Mouse (Mus musculus): ENCODE data around the gene Pou4f2.

Gene Pou4f2

DNA sequence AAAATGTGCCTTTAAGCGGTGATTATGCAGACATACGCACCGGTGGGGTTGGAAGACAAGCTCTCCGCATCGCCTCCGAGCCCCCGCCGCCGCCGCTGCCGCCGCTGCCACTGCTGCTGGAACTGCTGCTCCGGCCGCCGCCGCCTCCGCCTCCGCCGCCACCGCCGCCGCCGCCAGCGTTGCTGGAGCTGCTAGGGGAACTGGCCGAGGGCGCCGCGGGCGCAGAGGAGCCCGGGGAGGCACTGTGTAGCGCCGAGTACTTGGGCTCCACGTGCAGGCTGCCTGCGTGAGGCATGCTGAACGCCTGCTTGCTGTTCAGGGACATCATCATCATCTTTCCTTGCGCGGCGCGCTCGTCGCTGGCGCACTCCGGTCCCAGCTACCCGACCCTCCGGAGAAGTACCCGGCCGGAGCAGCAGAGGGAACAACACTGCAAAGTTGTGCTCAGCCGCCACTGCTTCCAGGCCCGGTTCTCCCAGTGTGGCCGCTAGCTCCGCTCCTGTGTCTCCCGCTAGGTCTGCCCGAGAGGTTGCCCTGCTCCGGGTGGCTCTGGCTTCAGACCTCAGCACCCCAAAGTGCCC lies at the start of gene Pou4f2:
TSS of gene Pou4f2 (minus strand) at position 575 of the 581 bp plus-strand sequence.
- no peak for DNase-seq (ENCODE audit: low read depth, low spot score)

DNA sequence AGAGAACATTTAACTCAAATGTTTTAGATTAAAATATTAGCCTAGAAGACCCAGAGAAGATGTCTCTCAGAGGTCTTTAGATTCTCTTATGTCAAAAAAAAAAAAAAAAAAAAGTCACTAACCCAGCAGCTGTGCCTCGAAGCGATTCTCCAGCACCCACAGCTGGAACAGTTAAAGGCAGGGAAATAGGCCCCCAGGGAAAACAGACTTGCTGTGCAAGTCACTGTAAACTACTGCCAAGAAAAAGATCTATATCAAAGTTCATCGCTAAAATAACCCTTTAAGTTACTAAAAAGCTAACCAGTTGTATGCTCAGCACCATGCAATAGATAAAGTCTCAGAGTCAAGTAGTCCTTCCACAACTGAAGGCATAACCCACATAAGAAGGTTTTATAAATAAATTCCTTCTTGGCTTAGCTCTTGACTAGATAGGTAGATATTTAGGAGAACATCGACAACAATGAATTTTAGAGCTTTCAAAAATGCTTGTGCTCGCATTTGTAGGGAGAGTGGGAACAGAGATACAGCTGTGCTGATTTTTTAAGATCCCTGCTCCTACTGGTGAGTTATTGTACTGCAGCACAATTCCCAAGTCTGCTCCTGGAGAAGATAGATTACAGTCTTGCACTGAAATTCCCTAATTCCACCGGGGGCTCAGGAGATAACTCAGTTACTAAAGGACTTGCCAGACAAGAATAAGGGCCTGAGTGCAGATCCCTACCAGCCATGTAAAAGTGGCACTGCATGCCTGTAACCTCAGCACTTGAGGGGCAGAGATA lies 40.8 kb upstream of the Pou4f2 start:
- no peak for DNase-seq (ENCODE audit: low read depth, low spot score)

DNA sequence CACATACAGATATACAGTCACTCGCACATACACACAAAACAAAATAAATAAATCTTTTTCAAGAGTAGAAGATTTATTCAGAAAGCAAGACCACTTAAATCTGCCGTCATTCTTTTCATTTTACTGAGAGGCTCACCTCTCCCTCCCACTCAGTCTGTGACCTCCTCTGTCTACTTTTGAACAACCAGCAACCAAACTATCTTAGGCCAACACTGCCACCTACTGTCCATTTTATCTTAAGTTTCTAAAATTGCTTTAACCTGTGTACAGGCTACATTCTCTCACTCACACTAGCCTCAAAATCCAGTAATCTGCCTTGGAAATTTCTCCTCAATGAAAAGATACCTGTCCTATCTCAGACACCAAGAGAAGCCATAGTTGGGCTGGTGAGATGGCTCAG lies 31.4 kb upstream of the Pou4f2 start:
- no peak for DNase-seq (ENCODE audit: low read depth, low spot score)

DNA sequence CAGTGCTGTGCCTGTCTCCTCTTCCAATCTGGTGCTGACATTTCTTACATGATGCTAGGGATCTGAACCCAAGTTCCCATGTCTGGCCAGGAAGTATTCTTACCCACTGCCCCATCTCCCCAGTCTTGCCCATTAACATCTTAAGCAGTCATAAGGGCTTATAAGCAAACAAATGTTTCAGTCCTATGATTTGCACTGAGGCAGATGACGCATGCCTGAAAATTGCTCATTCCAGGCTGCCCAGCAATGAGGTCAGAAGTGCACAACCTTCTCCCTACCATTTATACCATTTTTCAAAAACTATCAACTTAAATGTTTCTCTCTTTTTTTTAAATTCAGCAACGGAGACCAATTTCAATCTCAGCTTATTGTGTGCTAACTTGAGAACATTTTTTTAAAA lies 27.5 kb upstream of the Pou4f2 start:
- no peak for DNase-seq (ENCODE audit: low read depth, low spot score)

DNA sequence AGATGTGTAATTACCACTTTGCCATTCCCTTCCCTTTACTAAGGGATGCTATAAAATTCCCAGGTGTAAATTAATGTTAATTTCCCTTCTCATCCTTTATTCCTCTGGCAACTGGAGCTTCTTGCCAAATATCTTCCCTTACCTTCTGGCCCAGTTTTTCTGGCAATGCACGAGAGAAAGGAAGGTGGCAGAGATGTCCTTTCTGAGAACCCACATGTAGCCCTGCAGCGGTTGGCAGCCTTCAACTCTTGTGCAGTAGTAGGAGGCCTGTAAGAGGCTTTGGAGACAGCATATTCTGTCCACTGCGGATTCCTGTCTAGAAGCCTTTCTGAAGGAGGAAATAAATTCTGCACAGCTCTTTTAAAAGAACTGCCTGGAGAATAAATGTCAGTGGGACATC lies 20.0 kb upstream of the Pou4f2 start:
- DNase-seq (ENCODE audit: low read depth, low spot score), result no peak

DNA sequence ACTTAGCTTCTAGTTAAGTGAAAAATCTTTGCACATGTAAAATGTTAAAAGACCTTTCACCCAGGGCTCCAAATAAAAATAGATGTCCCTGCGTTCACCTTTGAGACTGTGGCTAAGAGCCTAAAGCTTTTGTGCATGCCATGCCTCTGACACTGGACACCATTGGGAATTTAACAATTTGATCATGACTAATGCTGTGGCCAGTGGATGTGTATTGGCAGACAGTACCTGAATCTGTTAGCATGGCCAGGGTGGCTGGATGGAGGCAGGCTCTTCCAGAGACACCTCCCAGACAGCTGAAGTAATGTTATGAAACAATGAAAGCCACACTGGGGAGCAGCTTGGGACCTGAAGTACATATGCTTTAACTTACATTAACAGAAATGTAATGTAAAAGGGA lies 6.3 kb upstream of the Pou4f2 start:
- DNase-seq (ENCODE audit: low read depth, low spot score), result no peak

DNA sequence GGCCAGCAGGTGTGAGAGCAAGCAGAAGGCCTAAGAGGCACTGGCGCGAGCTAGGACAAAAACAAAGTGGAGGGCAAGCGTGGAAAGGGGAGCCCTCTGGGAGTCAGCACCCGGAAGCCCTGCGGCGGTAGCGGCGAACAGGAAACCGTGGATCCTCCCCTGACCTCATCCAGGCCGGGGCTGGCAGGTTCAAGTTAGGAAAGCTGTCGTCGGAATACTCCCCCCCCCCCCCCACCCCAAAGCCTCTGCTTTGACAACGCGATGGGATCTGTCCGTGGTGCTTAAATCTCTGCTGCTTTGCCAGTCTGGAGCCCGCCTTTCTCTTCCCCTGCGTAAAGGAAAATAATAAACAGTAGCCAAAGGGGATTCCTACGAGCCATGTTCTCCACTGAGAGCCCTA lies 1.7 kb upstream of the Pou4f2 start:
- DNase-seq (ENCODE audit: low read depth, low spot score), result no peak

DNA sequence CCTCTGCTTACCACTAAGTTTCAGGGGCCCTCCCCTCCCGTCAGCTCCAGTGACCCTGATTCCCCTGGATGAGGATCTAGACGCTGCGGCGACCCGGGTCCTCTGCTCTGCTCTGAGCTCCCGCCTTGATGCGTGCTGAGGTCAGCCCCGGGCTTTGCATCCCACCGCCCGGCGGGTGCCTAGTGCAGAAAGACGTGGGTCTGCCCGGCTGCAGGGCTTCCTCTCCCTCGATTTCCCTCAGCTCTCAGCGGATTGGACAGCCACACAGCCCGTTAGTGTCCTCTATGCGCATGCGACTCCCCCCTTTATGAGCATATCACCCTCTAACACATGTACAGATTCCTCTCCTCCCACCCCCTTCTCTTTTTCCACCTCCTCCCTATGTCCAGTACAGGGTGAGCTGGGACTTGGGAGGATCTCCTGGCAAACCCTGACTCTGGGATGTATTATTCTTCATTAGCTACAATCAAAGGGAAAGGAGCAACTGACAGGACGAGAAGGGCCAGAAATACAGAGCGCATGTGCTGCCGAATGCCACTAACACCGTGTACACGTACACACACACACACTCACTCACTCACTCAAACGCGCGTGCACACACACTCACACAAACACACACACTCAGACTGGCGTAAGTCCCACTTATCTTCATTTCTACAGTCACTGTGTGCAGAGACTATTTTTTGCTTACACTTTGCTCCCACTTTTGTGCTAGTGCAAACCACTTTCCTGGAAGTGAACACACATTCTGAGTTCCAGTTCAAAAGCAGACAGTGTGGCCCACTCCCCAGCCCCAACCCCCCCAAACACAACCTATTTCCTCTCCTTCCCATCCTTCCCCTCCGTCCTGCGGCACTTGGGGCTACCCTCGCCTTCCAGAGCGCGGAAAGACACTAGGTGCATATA lies 948 bp upstream of the Pou4f2 start:
- no peak for DNase-seq (ENCODE audit: low read depth, low spot score)

DNA sequence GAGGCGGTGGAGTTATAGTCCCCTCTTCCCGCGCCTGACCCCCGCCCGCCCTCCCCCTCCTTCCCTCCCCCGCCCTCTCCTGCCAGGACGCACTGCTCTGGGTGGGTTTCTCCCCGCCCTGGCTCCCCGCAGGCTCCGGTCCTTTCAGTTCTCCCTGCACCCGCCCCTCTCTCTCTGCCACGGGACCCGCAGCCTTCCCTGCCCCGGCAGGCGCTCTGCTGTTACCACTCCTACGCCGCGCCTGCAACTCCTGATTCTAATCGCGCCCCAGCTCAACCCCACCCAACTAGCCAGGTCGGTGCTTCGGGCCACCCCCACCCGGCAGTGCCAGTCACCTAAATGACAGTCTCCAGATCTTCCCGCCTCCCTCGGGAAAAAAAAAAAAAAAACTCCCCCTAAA lies 216 bp upstream of the Pou4f2 start:
- no peak for DNase-seq (ENCODE audit: low read depth, low spot score)

DNA sequence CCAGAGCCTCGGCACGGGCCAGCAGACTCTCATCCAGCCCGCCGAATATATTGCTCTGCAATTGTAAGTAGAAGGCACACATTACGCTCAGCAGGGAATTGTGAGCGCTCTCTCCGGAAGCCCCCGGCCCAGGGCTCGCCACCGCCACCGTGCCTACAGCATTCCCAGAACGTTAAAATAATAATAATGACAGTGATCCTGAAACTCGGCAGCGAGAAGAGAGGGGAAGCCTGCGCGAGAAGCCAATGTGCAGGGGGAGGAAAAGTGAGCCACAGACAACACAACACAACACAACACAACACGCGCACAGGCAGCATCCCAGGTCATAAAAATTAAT lies 853 bp downstream of the Pou4f2 start:
- DNase-seq (ENCODE audit: low read depth, low spot score), result no peak

DNA sequence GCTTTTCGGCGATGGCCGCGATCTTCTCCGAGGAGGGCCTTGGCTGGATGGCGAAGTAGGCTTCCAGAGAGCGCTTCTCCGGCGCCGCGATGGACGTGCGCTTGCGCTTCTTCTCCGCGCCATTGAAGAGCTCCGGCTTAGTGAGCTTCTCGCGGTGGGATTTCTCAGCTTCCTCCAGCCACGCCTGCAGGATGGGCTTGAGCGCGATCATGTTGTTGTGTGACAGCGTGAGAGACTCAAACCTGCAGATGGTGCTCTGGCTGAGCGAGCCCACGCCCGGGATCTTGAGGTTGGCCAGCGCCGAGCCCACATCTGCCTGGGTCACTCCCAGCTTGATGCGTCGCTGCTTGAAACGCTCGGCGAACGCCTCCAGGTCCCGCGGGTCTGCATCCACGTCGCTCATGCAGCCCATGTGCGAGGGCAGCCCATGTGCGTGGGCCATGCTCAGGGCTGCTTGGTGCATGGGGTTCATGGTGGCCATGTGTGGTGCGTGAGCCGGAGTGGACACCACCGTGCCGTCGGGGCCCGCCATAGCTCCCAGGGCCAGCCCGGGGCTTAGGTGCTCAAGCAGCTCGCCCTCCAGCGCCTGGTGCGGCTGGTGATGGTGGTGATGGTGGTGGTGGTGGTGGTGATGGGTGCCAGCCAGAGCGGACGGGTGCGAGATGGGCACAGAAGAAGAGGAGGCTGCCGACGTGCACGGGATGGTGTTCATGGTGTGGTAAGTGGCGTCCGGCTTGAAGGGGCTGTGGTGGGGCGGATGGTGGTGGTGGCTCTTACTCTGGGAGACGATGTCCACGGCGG lies 1.4 kb downstream of the Pou4f2 start:
- DNase-seq (ENCODE audit: low read depth, low spot score), result no peak

DNA sequence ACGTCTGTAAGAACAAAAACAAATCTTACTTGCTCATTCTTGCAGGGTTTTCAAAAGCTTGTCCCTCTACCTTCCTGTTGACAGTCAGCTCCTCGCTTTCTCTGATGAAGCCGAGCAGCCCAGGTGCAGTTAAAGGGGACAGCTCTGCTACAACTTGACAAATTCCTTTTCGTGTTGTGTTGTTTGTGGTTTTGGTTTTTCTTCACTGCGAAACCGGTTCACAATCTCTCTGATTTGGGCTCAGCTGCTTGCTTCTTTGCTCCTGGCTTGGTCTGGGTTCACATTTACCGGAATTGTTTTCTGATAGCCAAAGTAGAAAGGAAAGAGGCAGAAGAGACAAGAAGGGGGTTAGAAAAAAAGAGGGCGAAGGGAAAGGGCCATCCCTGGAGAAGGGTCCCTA lies 2.1 kb downstream of the Pou4f2 start:
- DNase-seq (ENCODE audit: low read depth, low spot score), result no peak

DNA sequence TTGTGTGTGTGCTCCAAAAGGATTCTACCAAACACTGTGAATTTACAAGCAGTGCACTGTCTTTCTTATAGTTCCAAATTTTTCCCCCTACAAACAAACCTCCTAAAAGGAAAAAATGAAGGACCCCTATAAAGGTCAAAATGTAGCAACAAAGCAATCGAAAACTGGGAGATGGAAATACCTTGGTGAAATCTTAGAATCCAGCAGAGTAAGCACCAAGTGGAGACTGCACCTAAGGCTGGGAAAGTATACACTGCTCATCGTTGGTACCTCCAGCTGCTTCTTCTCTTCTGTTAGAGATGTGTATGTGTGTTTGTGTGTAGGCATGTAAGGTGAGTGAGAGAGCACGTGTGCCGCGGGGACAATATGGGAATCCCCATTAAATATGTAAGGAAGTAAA lies 3.1 kb downstream of the Pou4f2 start:
- DNase-seq (ENCODE audit: low read depth, low spot score), result no peak

DNA sequence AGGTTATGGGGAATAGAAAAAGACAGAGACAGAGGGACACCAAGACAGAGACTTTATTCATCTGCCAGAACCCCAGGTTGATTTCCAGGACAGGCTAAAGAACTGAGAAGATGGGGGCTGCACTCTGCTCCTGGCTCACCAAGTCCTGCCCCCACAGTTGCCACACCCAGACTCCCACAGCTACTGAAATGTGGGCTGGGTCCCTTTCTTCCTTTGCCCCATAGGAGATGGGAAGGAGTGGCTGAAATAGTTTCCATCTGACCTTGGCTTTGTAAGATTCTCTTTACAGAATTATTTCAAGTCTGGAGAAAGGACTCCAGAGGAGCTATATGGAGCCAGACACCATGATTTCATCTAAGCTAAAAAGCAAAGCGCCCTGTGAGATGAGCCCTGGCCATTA lies 4.0 kb downstream of the Pou4f2 start:
- DNase-seq (ENCODE audit: low read depth, low spot score), result no peak

DNA sequence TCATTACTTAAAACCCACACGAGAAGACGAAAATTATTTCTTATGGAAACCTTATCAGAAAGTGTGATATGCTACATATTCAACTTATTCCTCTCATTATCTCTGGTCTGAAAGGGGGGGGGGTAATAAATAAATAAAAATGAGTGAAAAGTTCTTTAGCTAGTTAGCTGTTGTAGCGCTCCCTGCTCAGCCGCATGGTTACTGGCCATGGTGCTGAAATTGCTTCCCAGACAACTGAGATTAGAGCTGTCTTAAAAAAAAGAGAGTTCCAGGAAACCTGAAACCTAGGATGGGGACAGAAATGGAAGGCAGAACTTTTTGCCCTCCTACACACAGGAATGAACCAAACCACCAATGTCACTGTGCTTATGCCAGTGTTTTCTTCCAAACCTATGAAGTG lies 5.1 kb downstream of the Pou4f2 start:
- no peak for DNase-seq (ENCODE audit: low read depth, low spot score)

DNA sequence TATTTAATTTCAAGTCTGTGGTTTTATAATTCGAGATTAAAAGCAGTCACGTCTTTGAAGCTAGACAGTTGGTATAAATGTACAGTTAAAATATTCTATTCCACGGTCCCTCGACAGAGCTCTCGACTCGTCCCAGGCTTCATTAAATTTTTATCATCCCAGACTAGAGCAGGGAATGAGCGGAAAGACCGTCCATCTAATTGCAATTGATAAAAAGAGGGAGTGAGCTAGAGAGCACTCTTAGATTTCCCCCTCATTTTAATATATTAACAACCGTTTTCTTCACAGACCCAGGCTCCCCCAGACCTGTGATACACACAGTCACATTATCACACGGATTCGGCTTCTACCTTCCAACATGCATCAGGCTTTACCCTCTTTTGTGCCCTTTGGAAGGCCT lies 8.3 kb downstream of the Pou4f2 start:
- DNase-seq (ENCODE audit: low read depth, low spot score), result no peak

DNA sequence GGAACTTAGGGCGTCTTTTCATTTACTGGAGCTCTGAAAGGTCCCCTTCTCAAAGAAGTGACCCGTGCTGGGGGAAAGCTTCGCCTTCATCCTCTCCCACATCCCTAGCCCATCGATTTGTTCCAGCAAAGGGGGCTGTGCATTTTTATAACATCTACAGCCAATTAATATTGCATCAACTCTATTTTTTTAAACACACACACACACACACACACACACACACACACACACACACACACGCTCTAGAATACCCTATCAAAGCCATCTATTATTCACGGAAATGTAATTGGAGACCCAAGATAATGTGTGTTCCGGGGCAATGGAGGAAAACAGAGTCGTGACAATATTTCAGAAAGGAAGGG lies 8.7 kb downstream of the Pou4f2 start:
- no peak for DNase-seq (ENCODE audit: low read depth, low spot score)

DNA sequence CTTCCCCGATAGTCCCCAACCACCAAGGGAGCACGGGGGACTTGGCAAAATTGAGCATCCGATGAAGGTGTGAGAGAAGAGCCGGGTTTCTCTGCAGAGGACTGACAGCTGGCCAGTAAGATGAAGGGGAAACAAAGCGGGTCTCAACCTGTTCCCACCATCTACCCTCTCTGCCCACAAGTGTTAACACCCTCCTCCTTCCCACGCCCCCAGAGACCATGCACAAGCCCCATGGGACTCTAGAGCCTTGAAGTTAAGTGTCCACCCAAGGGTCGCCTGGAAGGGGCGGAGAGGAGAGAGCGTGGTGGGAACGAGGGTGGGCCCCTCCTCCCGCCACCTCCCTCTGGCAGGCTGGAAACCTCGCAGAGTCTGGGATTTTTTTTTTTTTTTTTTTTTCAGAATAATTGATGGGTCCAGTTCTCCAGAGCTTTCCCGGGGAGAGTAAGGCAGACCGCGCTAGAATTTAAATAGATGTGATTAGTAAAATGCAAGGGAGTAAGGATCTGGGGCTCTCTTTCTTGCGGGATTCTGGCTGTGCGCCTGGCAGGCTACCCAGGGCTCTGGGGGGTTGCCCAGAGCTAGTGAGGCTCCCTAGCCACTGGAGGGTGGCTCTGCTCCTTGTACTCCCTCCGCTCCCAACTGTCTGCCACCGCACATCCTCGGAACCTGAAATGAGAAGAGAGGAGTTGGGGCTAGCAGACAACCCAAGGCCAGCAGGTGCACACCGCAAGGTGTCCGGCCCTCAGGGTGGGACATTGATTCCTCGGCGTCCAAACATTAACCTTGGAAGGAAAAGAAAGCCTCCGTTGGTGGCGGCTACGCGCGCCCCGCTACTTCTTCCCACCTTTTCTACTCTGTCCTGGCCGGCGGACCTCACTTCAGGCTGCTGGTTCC lies 9.3 kb downstream of the Pou4f2 start:
- no peak for DNase-seq (ENCODE audit: low read depth, low spot score)

DNA sequence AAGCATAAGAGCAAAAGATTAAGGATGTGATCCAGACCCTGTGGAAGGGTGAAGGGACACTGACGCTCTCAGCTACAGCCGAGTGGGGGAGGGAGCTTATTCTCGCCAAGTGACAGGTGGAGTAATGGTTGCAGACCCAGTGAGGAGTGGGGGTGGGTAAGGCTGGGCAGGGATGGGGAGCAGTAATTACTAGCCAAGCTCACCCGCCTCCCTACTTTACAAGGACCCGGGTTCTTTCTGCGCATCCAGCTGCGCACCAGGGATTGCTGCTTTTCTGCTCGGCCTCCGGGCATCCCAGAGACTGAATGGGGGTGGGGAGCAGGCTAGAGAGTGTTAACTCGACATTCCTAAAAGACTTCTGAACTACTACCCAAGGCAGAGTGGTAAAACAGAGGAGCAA lies 10.0 kb downstream of the Pou4f2 start:
- no peak for DNase-seq (ENCODE audit: low read depth, low spot score)

DNA sequence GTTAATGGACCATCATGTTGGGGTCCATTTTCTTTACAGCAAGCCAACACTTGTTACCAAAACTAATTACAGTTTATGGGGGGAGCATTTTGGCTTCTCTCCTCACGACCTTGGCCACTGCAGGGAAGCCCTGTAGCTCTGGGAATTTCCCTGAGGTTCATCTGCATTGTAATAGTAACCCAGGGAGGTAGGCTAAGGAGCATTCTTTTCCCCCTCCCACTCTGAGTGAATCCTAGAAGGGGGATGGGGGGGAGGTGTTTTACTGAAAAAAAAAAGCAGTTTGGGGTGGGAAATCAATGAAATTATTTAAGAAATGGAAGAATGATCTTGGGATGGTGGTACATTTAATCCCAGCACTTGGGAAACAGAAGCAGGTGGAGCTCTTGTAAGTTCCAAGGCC lies 12.5 kb downstream of the Pou4f2 start:
- no peak for DNase-seq (ENCODE audit: low read depth, low spot score)

DNA sequence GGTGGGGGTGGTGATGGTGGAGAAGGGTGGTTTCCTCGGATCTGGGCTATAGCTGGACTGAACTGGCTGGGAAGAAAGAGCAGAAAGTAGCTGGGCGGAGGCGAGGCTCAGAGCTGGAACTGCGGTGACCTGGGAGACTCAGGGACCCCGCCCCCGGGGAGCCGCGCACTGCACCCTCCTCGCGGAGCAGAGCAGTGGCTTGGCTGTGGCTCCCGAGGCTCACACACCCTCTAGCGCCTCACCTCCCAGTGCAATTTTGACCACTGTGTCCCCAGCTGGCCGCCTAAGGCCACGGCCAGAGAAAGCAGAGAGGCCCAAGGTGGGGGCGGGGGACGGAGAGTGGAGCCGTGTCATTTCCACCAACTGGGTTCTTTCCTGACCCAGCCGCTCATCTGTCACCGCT lies 16.3 kb downstream of the Pou4f2 start:
- no peak for DNase-seq (ENCODE audit: low read depth, low spot score)

Measured in retina, adult 2 months (tissue).